Mouse (Mus musculus): ENCODE measurements at regions not wholly inside any gene's neighbourhood (a gene's known extent, or its start where the extent isn't known, plus 50 kb on each side); places are given as distances from the start of the nearest gene placed in this dataset.
A peak's percentile ranks its signal among the peaks of the same experiment; 100 is the strongest.

DNA sequence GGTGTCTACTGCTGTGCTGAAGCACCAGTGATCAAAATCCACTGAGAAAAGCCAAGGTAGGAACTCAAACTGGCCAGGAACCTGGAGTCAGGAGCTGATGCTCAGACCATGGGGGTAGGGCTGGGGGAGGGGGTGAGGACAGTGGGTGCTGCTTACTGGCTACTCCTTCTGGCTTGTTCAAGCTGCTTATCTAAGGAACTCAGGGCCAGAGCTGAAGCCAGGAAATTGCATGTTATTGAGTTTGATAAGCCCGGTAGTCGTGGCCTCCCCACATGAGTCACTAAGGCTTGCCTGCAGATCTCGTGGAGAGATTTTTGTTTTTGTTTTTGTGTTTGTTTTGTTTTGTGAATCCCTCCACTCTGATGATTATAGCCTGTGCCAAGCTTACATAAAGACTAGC, 65.9 kb downstream of the Tmem215 start:
- Histone ChIP-seq H3K9ac (no peak overlapping the region), H3K27me3 (replicated peaks) (no peaks in the 10 kb centered on the region), H3K36me3 (no peaks in the 10 kb centered on the region), H3K4me1 (peaks cover 7% of the 10 kb centered on the region; the same call in 1 of the 2 replicates), H3K9me3 (replicated peaks) (no peaks in the 10 kb centered on the region), H3K4me2 (no peak overlapping the region), H3K27ac (no peak overlapping the region), H3K4me3 (no peak overlapping the region)
- 8% methylated on average over 3 of the region's 3 CpGs for WGBS (ENCODE audit: insufficient replicate concordance)
- peak; percentile 70 for ATAC-seq

DNA sequence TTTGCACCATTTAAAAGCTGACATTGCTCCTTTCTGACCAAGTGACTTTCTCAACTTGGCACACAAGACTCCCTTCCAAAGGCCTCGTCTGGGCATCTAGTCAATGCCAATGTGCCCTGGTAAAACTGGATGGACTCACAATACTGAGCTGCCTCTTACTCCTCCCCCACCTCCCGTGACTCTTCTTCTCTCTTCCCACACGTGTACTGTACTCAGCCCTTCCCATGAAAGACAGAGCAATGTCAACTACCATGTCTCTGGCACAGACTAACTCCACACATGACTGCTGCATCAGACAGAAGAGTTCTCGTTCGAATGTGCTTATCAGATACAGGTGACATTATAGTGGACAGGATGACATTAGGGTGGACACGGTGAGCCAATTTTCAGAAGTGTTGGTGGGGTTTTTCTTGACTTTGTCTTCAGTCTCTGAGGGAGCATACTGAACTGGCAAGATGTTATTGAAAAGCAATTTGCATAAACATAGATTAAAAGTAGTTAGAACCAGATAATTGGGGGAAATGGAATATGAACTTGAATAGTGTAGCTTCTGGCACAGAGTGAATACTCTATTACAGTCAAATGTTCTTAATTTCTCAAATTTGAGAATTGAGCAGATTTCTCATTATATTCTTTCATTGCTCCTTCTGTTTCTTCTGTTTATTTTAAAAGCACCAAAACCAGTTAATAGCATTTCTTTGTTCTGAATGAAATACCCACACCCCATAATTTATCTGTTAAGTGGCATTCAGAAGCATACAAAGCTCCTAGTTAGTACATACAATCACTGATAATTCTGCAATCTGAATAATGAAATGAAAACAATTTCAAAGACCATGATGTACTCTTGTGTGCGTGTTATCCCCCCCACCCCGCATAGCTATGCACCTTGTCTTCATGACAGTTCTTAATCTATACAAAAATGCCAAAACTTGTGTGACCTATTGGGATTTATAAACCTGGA, 71.4 kb downstream of the Tmem215 start:
- Histone ChIP-seq H3K4me1 (no peaks in the 10 kb centered on the region; the same call in 1 of the 2 replicates), H3K9me3 (replicated peaks) (no peaks in the 10 kb centered on the region), H3K27ac (no peak overlapping the region), H3K36me3 (no peaks in the 10 kb centered on the region), H3K9ac (no peak overlapping the region), H3K27me3 (replicated peaks) (no peaks in the 10 kb centered on the region), H3K4me3 (no peak overlapping the region), H3K4me2 (no peak overlapping the region)
- no peak for ATAC-seq
- 64% methylated on average over 8 of the region's 8 CpGs for WGBS (ENCODE audit: insufficient replicate concordance)

DNA sequence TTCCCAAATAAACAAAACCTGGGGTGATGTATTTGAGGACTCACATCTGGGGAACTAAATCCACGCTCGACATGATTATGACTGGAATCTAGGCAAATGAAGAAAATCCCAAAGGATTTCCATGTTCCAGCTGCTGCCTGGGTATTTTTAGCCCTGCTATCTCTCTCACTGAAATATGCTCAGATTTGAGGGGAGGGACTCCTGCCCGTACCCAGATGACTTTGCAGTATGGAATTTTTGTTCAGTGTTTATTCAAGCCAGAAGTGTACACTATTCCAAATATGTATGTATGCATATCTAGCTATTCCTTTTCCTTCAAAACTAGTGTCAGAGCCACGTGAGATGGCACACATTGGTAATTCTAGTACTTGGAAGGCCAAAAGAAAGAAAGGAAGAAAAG, 72.1 kb downstream of the Tmem215 start:
- no peak overlapping the region for H3K4me2 ChIP-seq
- no peaks in the 10 kb centered on the region for H3K4me1 ChIP-seq
- no peak for ATAC-seq
- no peak overlapping the region for H3K4me3 ChIP-seq
- no peaks in the 10 kb centered on the region for H3K36me3 ChIP-seq
- 46% methylated on average over 4 of the region's 4 CpGs for WGBS (ENCODE audit: insufficient replicate concordance)
- no peaks in the 10 kb centered on the region for H3K9me3 ChIP-seq (replicated peaks)
- H3K27me3 ChIP-seq (replicated peaks), result no peaks in the 10 kb centered on the region
- H3K27ac ChIP-seq, result no peak overlapping the region
- H3K9ac ChIP-seq, result no peak overlapping the region

DNA sequence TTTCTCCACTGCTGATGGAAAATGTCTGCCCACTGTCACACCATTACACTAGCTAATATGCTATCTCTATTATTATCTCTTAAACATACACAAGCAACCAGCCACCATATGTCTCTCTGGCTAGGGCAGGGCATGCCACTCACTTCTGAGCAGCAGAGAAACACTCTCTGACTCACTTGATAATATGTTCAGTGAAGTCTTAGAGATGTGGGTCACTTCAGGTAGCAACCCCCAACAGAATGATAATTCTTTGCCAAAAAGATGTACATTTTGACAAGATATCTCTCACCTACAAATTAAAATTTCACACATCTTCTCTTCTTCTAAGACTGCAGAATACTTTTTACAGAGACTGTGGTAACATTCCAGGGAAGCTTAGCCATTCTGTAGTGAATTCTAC, 72.8 kb downstream of the Tmem215 start:
- Histone ChIP-seq H3K9me3 (replicated peaks) (no peaks in the 10 kb centered on the region), H3K4me2 (no peak overlapping the region), H3K27ac (no peak overlapping the region), H3K4me3 (no peak overlapping the region), H3K27me3 (replicated peaks) (no peaks in the 10 kb centered on the region), H3K4me1 (no peaks in the 10 kb centered on the region), H3K9ac (no peak overlapping the region), H3K36me3 (no peaks in the 10 kb centered on the region)
- no peak for ATAC-seq

DNA sequence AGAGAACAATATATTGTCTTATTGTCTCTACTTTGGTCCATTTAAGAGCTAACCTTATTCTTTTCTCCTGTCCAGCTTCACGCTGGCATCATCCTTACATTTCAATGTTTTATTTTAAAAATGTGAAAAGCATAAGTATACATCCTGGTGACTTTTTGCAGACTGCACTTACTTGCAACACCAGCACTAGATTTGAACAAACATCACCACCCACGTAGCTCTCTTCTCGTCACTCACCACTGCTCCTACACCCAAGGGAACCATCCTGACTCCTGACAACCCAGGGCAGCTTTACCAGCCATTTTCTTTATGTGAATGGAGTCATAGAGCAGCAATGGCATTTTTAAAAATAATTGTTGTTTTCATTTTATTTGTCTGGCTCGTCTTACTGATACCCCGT, 73.7 kb downstream of the Tmem215 start:
- H3K36me3 ChIP-seq, result no peaks in the 10 kb centered on the region
- 73% methylated on average over 5 of the region's 5 CpGs for WGBS (ENCODE audit: insufficient replicate concordance)
- no peak overlapping the region for H3K4me3 ChIP-seq
- H3K27me3 ChIP-seq (replicated peaks), result no peaks in the 10 kb centered on the region
- ATAC-seq, result no peak
- no peak overlapping the region for H3K27ac ChIP-seq
- H3K4me2 ChIP-seq, result no peak overlapping the region
- no peaks in the 10 kb centered on the region for H3K4me1 ChIP-seq
- H3K9ac ChIP-seq, result no peak overlapping the region
- H3K9me3 ChIP-seq (replicated peaks), result no peaks in the 10 kb centered on the region

DNA sequence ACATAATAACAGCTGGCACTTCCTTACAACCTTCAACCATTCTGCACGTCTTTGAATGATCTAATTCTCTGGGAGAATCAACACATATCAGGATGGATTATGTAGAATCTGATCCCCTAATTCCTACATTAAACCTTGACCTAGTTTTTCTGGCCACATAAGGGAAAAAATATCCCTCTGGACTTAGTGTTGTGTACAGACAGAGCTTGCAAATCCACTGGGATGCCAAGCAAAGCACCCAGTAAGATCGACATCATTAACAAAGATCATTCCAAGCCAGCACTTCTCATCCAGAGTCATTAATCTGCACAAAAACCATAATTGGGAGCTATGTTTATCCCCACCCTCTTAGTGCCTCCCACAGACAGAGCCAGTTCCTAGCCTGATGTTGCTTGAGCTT, 87.8 kb downstream of the Tmem215 start:
- Histone ChIP-seq H3K4me2 (no peak overlapping the region), H3K4me3 (no peak overlapping the region), H3K9ac (no peak overlapping the region), H3K4me1 (no peaks in the 10 kb centered on the region), H3K27me3 (replicated peaks) (no peaks in the 10 kb centered on the region), H3K36me3 (no peaks in the 10 kb centered on the region), H3K27ac (no peak overlapping the region), H3K9me3 (replicated peaks) (no peaks in the 10 kb centered on the region)
- ATAC-seq, result no peak
- 57% methylated on average over 2 of the region's 2 CpGs for WGBS (ENCODE audit: insufficient replicate concordance)

DNA sequence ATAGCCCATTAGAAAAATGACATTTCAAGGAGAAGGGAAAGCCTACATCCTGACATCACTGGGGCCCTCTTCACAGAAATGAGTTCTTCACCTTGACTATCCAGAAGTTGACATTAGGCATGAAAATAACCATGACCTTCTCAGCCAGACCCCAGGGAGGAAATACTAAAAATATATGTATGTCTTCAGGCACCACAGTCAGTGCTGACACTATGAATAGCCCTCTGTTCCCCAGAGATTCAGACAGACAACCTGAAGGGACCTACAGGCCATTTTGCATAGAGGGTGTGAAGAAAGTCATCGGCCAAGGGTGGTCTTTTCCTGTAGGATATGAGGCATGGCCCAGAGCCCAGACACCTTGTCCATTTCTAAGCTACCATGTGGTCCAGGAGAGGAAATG, 101.3 kb downstream of the Tmem215 start:
- no peaks in the 10 kb centered on the region for H3K4me1 ChIP-seq
- no peak for ATAC-seq

DNA sequence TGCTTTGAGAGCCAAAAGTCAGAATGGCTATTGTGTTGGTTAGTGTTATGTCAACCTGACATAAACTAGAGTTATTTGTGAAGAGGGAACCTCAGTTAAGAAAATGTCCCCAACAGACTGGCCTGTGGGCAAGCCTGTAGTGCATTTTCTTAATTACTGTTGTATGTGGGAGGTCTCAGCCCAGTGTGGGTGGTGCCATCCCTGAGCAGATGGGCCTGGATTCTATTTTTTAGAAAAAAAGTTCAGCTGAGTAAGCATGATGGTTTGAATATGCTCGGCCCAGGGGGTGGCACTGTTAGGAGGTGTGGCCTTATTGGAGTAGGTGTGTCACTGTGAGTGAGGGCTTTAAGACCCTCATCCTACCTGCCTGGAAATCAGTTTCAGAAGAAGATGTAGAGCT, 104.0 kb downstream of the Tmem215 start:
- H3K27me3 ChIP-seq (replicated peaks), result no peaks in the 10 kb centered on the region
- H3K36me3 ChIP-seq, result no peaks in the 10 kb centered on the region
- no peak overlapping the region for H3K4me3 ChIP-seq
- WGBS (ENCODE audit: insufficient replicate concordance), result 56% methylated on average over 1 of the region's 1 CpGs
- no peak overlapping the region for H3K27ac ChIP-seq
- H3K4me1 ChIP-seq, result no peaks in the 10 kb centered on the region
- no peak overlapping the region for H3K9ac ChIP-seq
- ATAC-seq, result no peak
- no peaks in the 10 kb centered on the region for H3K9me3 ChIP-seq (replicated peaks)
- H3K4me2 ChIP-seq, result no peak overlapping the region

More for the DNA sequence above, 101.3 kb downstream of the Tmem215 start:
- Histone ChIP-seq H3K36me3 (no peaks in the 10 kb centered on the region), H3K4me3 (no peak overlapping the region), H3K9ac (no peak overlapping the region), H3K4me2 (no peak overlapping the region), H3K27me3 (replicated peaks) (no peaks in the 10 kb centered on the region), H3K9me3 (replicated peaks) (no peaks in the 10 kb centered on the region), H3K27ac (no peak overlapping the region)
- WGBS (ENCODE audit: insufficient replicate concordance), result 74% methylated on average over 1 of the region's 1 CpGs

DNA sequence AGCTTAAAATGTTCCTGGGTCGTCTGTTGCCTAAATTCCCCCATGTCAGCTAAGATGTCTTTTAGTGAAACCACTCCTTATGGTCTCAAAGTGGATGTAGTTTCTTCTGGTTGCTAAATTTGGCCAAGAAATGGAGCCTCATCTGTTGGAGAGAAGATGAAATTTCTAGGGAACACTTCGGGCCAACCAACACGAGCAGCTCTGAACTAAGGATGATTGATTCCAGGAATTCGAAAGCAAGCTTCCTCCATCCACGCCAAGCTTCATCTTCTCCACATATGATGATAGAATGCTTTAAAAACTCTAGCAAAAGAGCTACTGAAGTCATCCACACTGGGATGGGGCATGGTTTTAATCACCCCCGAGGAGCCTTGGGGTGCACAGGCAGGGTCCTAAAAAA, 112.5 kb downstream of the Tmem215 start:
- no peak for ATAC-seq
- Histone ChIP-seq H3K36me3 (no peaks in the 10 kb centered on the region), H3K27me3 (replicated peaks) (no peaks in the 10 kb centered on the region), H3K4me3 (no peak overlapping the region), H3K9me3 (replicated peaks) (no peaks in the 10 kb centered on the region), H3K27ac (no peak overlapping the region), H3K9ac (no peak overlapping the region), H3K4me1 (no peaks in the 10 kb centered on the region), H3K4me2 (no peak overlapping the region)
- 62% methylated on average over 6 of the region's 6 CpGs for WGBS (ENCODE audit: insufficient replicate concordance)

DNA sequence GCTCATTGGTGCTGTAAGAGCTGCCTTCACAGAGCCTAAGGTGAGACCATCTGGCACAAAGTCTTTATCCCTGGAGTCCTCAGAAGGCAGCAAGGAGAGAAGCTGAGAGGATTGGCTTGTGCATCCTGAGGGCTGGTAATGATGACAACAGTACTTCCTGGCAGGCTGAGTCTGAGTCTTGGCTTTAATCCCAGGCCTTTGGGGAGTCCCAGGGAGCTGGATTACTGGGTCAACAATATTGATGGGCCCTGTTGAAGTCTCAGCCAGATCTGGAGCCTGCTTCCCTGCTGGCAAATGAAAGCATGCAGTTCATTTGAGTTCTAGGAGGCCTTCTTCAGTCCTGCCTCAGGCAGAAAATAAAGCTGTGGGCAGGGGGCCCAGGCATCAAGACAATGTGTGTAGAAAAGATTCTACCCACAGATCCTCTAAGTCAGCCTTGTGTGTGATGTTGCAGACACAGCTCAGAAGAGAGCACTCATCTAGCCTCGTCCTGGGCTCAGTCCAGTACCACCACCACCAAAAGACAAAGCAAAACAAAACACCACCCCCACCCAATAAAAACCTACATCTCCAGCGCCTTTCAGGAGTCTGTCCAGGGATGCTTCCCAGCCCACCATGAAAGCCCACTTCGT, 113.1 kb downstream of the Tmem215 start:
- H3K9ac ChIP-seq, result no peak overlapping the region
- H3K27ac ChIP-seq, result no peak overlapping the region
- H3K9me3 ChIP-seq (replicated peaks), result no peaks in the 10 kb centered on the region
- no peak overlapping the region for H3K4me3 ChIP-seq
- H3K36me3 ChIP-seq, result no peaks in the 10 kb centered on the region
- H3K27me3 ChIP-seq (replicated peaks), result no peaks in the 10 kb centered on the region
- ATAC-seq, result no peak
- no peaks in the 10 kb centered on the region for H3K4me1 ChIP-seq
- 51% methylated on average over 3 of the region's 3 CpGs for WGBS (ENCODE audit: insufficient replicate concordance)
- H3K4me2 ChIP-seq, result no peak overlapping the region

DNA sequence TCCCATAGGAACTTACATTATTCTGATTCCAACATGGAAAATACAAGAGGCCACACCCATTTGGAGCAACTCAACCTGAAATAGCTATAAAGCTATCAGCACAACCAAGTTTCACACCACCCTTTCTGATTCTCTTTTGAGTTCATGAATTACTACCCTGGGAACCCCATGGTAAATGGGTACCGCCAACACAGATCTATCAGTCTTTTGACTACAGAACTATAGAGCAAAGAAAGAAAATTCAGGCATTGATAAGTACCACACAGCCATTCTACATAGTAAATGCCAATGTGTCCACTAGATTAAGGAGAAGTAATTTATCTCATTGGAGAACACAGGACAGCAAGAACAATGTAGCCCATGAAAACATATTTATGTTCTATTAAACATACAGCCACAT, 114.1 kb downstream of the Tmem215 start:
- no peak for ATAC-seq
- H3K4me3 ChIP-seq, result no peak overlapping the region
- H3K27ac ChIP-seq, result no peak overlapping the region
- H3K9me3 ChIP-seq (replicated peaks), result no peaks in the 10 kb centered on the region
- 86% methylated on average over 1 of the region's 1 CpGs for WGBS (ENCODE audit: insufficient replicate concordance)
- no peaks in the 10 kb centered on the region for H3K4me1 ChIP-seq
- no peaks in the 10 kb centered on the region for H3K27me3 ChIP-seq (replicated peaks)
- H3K4me2 ChIP-seq, result no peak overlapping the region
- no peak overlapping the region for H3K9ac ChIP-seq
- no peaks in the 10 kb centered on the region for H3K36me3 ChIP-seq

DNA sequence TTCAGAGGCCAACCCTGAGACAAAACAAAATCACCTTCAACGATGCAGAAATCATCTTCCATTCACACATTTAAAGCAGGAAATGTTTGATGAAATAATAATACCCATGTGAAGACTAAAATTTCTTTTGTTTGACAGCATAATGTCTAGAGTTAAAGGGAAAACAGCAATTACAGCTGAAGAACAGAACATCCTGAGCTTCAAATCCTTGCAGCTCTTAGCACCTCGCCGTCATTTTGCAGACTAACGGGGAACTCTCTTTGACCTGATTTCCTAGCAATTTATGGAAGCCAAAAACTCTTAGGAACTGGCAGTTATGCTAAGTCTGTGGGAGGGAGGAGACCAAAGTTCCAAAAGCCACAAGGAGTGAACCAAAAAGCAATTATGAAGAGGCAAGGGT, 115.3 kb downstream of the Tmem215 start:
- Histone ChIP-seq H3K27ac (no peak overlapping the region), H3K9ac (no peak overlapping the region), H3K4me3 (no peak overlapping the region), H3K4me2 (no peak overlapping the region), H3K36me3 (no peaks in the 10 kb centered on the region), H3K4me1 (no peaks in the 10 kb centered on the region), H3K9me3 (replicated peaks) (no peaks in the 10 kb centered on the region), H3K27me3 (replicated peaks) (no peaks in the 10 kb centered on the region)
- 69% methylated on average over 4 of the region's 4 CpGs for WGBS (ENCODE audit: insufficient replicate concordance)
- no peak for ATAC-seq
